Mouse (Mus musculus) left cerebral cortex, adult 8-10 months (tissue): Measurements from ENCODE around the gene Wdr62. TPM values are rescaled to one million over a fixed set of nuclear protein-coding genes. Genes with fewer than 3 reads are reported as not detected.
"Not testable (repeated sequence)": the region's sequence is repeated elsewhere in the genome, so short reads cannot be mapped to it uniquely, and the experiment has no call there.

Experiments used
- DNase-seq, 2 experiments: peaks; one replicate each; pipeline ENCODE4 v3.0.0; 2022; ENCODE audit warnings: low spot score in 2 of 2
- total RNA-seq, 4 experiments: library from RNA; stranded (reverse); gene quantifications; 2 replicates each; pipeline ENCODE4 v1.2.4; 2022

Gene Wdr62
- total RNA-seq, 4 experiments from 2014 or later, result 1.4 to 2.9 (median 1.8) TPM

DNA sequence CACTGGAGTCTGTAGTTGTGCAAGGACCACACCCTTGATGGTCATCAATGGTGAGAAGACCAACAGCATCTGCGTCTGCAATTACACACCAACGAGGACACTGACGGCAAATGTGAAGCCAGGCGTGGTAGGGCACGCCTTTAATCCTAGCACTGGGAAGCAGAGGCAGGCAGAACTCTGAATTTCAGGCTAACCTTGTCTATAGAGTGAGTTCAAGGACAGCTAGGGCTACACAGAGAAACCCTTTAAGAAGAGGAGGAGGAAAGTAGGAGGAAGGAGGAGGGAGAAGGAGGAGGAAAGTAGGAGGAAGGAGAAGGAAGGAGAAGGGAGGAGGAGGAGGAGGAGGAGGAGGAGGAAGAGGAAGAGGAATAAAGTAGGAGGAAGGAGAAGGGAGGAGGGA lies 14.7 kb downstream of the Wdr62 start:
- DNase-seq, result no peak

DNA sequence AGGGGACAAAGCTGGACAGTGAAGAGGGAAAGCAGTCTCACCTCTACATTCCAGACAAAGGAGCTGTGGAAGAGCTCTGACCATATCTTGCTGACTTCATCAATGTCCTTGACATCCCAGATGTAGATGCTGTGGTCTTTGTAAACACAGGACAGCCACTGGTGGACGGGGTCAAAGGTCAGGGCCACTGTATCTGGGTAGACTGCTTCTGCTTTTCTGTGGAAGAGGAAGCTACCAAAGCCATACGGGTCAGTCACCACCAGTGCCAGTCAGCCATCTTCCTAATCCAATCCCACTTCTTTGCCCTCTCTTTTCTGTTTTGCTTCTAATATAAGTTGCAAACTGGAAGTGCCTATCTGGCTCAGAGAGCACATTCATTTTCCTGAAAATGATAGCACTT lies 15.2 kb downstream of the Wdr62 start:
- no peak for DNase-seq

DNA sequence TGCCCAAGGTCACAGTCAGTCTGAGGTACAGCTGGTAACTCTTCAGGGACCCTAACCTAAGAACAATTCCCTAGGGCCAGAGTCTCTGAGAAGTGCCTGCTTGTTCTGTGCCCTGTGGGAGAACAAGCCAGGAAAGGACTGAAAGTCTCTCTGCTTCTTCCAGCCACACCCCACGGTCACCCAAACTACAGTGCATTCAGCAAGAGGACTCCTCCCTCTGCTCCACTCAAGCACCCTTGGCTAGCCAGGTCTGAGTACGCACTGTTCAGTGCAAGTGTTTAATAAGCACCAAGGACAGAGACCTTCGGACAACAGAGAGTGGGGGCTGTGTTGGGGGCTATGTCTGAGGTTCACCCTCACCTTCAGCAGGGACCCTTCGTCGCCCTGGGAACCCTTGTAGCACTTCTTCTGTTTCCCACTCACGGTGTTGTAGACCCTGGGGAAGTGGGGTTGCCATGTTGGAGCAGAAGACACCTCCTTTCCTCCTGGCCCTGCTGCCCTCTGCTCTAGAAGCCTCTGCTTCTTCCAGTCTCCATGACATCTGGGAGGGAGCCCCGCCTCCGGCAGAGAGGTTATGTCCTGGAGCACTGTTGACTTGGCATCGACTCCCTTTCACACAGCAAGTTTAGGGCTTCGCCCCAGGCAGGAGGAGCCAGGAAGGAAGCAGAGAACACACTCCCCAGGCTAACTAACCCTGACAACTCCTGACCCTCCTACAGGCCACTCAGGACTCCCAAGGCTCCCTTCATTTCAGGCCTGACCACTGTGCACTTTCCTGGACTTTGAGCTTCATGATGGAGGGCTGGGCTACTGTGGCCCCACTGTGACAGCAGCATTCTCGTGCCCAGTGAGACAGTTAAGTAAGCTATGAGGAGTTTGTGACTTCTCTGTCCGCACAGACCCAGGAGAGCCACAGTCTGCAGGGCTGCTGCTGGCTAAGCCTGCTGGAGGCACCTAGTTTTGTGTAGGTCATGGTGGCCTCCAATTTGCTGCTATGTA lies 28.0 kb downstream of the Wdr62 start:
- no peak for DNase-seq

DNA sequence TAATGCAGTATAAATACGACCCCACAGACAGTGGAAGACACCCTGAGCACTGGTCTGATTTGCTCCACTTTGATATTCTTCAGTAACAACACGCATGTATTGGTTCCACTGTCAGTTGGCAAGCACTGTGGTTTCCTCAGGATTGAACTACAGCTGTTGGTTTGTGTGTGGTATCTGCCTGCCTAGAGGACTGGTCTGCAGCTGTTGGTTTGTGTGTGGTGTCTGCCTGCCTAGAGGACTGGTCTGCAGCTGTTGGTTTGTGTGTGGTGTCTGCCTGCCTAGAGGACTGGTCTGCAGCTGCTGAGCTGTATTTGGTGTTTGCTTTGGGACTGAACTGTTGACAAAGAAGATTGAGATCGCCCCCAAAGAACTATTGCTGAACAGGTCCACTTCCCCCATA lies 42.8 kb downstream of the Wdr62 start:
- DNase-seq, result not testable (repeated sequence)

DNA sequence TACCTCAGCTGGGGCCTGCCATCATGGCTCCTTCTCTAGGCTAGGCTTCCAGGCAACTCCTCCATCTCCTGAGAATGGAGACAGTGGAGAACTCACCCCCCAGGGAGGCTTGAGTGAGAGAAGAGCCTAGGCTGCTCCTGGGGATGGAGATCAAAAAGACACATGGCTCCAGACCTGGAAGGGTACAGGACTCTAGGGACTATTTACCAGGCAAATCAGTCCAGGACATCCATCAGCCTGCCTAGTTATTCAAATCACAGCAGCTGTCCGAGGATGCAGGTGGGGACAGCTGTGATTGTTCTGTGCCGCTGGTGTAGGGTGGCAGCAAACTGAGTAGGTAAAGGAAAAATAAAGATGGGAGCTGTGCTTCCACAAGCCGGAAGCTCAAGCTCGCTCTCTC lies 44.6 kb downstream of the Wdr62 start, which contains the start of gene Ovol3:
Ovol3 (minus strand) TSS at position 101 of the 400 bp plus-strand sequence.
- no peak for DNase-seq

DNA sequence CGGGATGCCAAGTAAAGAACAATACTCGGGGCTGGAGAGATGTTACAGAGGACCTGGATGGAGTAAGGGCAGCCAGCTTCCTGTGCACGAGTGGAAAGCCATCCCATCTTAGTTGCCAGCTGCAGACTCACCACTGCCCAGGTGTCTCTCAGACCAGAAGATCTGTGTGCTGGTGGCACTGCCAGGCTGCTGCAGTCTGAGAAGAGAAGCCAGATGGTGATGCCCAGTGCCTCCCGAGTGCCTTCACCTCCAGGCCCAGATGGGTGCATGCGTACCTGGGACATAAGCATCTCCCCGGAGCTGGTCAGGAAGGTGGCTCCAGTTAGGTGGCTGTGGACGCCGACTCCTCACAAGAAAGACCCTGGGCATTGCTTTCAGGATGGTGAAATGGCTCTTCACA lies 45.1 kb downstream of the Wdr62 start:
- DNase-seq, result no peak

DNA sequence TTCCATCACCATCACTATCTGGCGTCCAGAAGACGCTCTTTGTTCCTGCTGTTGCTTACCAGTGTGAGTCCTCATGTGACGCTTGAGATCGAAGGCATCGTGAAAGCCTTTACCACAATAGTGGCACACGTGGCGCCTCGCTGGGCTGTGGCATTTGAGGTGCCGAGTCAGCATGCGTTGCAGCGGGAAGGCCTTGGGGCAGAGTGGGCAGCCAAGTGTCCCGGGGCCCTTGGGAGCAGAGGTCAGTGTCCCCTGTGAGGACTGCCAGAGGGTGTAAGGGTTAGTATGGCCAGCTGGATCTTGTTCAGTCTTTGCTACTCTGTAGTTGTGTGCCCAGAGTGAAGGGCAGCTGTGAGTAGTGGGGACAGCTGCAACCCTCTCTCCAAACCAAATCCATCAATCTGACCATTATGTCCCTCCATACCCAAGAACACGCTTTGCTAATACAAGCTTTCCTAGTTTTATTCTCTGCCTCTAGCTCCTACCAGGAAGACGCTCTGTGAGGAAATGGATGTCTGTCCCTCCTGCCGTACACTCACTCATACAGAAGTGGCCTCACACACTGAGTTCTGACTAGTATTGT lies 45.9 kb downstream of the Wdr62 start:
- no peak for DNase-seq

DNA sequence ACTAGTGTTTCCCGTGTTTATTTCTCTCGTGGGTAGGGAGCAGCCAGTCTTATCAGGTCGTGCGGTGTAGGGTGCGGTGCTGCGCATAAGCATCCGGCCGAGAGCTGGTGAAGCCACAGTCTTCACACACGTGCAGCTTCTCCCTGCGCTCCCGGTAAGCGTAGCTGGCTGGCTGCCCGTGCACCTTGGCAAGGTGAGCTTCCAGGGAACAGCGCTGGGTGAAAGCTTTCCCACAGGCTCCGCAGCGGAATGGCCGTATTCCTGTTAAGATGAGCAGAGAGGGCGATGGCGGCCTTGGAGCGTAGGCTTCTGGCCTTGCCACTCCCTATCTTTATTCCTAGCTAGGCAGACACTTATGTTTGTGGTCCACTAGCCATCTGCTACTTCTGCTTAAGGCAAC lies 46.8 kb downstream of the Wdr62 start:
- no peak for DNase-seq

DNA sequence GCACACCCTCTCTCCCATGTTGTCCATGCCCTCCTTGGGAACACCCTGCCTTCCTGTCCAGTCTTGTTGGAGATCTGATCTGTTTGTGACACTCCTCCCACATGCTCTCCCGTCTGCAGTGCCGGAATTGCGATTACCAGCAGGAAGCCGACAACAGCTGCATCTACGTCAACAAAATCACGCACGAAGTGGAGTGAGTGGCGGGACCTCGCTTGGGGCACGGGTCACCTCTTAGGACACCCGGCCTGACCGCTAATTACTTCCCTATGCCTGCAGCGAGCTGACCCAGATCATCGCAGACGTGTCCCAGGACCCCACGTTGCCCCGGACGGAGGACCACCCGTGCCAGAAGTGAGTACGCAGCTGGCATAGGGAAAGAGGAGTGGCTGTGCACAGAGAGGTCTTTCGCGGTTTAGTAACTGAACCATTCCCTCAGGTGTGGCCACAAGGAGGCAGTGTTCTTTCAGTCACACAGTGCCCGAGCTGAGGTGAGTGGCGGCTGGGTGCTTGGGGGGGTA lies 47.5 kb downstream of the Wdr62 start:
- no peak for DNase-seq

DNA sequence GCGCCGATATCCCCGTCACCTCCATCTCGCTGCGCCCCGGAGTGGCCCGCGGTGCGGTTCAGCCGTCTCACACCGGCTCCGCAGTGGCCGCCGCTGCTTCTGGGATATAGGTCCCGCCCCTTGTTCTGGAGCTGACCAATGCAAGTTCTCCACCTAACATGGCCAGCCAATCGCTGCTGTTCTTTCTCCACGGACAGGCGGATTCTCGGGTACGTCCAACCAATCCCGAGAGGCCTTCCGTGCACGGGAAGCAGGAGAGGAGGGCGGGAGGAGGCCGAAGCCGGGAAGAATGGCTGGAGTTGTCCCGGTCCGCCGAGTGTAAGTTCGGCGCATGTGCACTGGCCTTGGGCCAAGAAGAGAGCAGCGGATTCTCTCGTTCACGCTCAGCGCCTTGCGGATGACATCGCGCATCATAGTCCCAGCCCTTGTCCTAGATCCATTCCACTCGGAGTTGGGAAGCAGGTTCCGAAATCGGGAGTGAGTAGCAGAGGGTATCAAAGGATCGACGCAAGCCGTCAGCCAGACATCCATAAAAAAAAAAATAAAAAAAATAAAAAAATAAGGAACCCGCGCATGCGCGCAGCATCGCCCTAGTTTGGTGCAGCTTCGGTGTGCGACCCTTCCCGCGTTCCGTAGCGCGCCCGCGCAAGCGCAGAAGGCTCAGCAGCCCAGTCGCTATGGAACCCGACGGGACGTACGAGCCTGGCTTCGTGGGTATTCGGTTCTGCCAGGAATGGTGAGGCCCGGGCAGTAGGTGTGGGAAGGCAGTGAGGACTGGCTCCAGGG lies 48.4 kb downstream of the Wdr62 start, which contains the start of the genes Polr2i and Tbcb:
Polr2i (plus strand) TSS at position 280 of the 786 bp plus-strand sequence.
Tbcb (minus strand) TSS at position 604 of the 786 bp plus-strand sequence.
- DNase-seq, result peak; percentile 97 to 99

DNA sequence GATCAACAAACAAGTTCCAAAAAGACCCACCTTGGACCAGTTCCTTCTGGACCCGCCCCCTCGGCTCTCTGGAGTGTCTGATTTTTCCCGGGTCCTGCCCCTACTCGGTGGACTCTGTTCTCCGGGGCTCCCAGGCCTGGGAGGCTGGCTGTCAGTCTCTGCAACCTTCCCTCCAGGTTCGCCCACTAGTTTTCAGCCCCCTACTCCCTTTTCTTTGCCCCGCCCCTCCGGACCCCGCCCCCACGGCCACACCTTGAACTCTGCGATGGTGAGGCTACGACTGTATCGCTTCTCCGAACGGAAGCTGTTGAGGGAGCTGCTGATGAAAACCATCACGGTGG lies 48.9 kb downstream of the Wdr62 start:
- DNase-seq, result no peak

DNA sequence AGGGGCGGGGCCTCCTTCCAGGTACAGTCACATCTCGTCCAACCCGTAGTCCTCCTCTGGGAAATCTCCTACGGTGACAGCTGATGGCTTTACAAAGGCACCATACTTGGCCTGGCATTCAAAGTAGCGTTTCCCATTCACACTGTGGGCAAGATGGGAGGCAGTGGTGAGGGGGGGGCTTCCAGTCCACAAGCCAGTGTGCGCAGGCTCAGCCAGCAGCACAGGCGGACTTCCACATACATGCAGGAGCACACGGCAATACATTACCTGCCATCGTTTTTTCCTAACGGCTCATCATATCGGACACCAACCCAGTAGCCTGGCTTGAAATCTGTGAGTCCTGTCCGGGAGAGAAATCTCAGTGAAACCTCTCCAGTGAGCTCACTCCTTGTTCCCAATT lies 56.0 kb downstream of the Wdr62 start:
- no peak for DNase-seq

DNA sequence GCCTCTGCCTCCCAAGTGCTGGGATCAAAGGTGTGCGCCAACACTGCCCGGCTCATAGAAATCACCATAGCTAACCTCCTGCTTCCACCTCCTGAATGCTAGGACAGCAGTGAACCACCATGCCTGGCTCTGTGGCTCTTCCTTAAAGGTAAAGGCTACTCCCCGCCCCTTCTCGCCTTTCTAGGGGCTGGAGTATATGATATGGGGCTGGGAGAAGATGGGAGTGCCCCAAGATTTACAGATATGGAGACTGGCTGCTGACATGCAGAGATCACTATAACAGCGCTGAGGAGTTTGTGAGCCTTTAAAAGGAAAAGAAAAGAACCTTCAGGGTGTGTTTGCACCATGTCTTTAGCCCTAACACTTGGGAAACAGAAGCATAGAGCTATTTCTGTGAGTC lies 58.0 kb downstream of the Wdr62 start:
- DNase-seq, result no peak

DNA sequence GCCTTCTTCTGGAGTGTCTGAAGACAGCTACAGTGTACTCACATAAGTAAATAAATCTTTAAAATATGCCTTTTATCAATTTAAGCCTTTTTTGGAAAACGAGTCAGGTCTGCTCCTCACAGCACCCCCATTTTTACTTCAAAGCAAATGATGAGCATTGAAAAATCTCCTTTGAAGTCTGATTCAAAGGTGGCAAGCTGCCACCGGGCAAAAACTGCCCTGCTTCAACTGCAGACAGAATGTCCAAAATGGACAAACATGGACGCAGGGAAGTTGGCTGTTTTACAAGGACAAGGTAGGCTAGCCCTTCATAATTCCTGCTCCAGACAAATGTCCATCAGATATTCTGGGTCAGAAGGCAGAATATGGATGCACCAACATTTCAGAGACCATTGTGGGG lies 58.8 kb downstream of the Wdr62 start:
- DNase-seq, result no peak

DNA sequence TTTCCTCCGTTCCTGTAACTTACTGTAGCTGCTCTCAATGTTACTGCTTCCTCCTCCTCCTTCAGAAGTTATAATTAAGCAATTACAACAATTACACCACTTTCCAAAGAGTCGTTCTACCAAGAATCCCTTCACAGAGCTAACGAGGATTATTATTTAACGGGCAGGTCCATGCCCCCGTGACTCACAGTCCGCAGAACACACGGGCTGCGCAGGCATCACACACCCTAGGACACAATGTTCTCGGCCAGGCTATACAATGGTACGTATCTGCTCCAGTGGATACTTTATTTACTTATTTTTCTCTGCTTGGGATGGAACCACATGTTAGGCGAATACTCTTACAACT lies 60.2 kb downstream of the Wdr62 start:
- no peak for DNase-seq

DNA sequence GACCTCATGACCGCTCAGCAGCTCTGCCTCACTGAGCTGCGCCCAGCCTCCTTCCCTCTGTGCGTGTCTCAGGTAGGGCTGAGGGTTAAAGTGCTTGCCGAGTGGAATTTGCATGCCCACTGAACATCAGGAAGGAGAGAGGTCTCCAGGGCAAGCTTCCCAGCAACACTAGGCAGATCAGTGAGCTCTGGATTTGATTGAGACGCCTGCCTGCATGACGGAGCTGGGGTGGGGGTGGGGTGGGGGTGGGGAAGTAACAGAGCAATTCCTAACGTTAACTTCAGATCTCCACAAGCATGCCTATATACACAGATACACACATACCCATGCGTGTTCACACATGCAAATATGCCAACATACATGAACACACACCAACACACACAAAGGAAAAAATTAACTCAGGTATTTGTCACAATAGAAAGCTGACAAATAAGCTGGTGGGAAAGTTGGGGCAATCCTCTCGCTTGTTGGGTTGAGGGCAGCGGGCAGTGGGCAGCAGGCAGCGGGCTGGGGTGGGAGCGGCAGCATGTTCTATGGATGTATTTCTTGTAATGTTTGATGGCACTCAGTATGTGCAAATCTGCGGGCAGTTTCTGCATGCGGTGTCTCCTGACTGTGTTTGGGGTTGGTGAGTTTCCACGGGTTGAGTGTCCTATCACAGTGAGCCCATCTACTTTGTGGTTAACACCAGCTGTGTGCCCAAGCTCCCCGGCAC lies 60.8 kb downstream of the Wdr62 start:
- no peak for DNase-seq

DNA sequence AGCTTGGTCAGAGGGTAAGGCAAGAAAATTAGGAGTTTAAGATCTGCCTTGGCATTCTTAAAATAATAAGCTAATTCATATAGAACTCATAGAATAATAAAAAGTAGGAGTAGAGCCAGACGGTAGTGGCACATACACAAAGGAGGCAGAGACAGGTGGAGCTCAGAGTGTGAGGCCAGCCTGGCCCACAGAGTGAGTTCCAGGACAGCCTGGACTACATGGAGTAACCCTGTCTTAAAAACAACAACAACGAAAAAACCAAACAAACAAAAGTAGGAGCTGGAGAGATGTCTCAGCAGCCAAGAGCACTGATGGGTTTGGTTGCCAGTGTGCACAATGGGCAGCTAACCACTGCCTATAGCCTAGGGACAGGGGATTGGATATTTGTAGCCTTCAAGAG lies 62.9 kb downstream of the Wdr62 start:
- DNase-seq, result no peak

DNA sequence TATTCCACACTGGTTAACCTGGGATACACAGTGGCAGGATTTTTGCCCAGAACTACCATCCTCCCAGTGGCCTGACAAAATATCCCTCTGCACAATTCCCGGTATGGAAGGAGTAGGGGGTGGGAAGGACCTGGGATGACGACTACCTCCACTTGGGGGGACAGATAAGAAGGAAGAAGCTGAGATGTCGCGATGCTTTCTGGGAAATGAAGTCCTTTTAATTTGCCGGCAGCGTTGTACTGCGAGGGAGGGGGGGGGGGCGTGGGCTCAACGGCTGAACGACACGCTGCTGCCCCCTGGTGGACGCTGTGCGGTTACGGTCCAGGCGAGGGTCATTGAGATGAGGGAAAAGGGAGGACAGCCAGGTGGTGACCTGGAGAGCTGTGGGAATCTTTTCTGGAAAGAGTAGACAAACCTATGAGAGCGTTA lies 63.5 kb downstream of the Wdr62 start:
- no peak for DNase-seq

DNA sequence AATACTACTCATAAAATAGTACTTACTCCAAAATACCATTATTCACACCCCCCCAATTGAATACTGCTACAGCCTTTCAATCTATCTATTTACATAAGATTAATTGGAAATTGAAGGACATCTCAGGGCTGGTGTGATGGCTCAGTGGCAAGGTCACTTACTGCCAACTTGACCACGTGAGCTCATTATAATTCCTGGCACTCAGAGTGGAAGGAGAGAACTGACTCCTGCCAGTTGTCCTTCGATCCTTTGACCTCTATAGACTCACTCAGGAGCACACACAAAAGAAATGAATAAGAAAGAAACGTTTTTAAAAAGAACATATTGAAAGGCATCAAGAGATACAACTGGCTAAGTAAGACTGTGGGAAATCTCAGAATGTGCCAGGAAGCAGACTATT lies 64.3 kb downstream of the Wdr62 start:
- DNase-seq, result no peak

DNA sequence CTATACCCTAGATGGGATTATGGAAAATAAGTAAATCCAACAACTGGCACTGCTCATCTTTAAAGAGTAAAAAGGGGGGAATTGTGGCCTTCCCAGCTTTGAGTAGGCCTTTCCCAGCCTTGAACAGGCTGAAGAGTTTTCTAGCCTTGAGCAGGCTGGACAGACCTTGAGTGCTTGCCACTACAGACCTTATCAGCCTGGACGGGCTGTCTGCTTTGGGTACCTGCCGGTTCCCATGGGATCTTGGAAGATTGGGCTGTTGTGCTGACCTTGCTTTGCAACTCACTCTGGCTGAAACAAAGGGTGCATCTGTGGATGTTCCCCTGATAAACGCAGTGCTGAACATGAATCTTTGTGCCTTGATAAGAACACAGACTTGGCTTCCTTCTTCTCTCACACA lies 66.3 kb downstream of the Wdr62 start:
- DNase-seq, result no peak

DNA sequence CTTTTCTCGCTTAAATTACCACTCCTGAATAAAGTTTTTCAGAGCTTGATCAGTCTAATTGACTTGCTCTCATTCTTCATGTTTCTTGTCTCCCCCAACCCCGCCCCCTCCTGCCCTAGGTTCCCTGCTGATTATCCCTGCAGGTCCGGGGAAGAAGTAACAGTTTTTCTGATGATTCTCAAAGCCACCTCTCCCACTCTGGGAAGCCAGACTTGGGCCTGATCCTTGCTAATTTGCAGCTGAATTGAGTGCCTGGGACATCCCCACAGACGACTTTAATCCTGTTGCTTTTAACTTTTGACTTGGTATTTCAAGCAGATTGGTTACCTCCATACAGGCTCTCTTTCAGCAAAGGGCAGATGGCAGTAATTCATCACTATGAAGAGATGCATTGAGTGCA lies 69.2 kb downstream of the Wdr62 start:
- no peak for DNase-seq
